Mouse (Mus musculus) brown adipose tissue, adult 24 weeks (tissue): Measurements from ENCODE around the gene Scgb2b11. TPM values are rescaled to one million over a fixed set of nuclear protein-coding genes. Genes with fewer than 3 reads are reported as not detected.
"Not testable (repeated sequence)": the region's sequence is repeated elsewhere in the genome, so short reads cannot be mapped to it uniquely, and the experiment has no call there.

Experiments
- H3K27ac ChIP-seq: fragments of 200-500 bp; replicated peaks from 2 replicates; pipeline ENCODE4 v1.5.1; 2012; ENCODE audit warnings: low read depth, mild to moderate bottlenecking, low read length
- H3K4me1 ChIP-seq: fragments of 200-500 bp; 2 replicates; pipeline ENCODE4 v1.6.1; 2012; ENCODE audit warnings: low read length, mixed read lengths; ENCODE audit not compliant: control insufficient read depth, insufficient read depth, insufficient read length
- H3K4me3 ChIP-seq: fragments of 200-500 bp; 2 replicates; pipeline ENCODE4 v1.5.1; 2012; ENCODE audit warnings: low read depth, mild to moderate bottlenecking, low read length, moderate library complexity; ENCODE audit not compliant: insufficient read depth
- polyA plus RNA-seq: library from polyadenylated mRNA; stranded (reverse); fragments of >200 nt; gene quantifications from 2 replicates; pipeline ENCODE4 v1.2.4, GENCODE M21; 2012; ENCODE audit not compliant: missing spikeins, insufficient read depth, insufficient read length

Gene Scgb2b11
- polyA plus RNA-seq, result not detected in 2 replicates

DNA sequence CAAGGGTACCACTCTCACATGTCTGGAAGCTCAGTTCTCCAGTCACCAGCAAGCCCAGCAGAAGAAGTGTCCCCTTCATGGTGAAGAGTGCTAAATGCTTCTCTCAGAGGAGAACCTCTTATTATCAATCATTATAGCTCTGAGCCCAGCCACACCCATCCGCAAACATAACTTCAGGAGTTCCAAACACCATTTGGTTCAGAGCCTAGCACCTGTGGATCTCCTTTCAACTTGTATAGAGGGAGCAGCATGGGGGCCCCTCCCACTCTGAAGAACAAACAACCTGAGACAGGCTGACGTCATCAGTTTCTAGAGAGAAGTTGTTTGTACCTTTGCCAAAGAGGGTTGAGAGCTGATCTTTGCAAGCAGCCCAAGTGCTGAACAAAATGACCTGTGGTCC, at the start of gene Scgb2b11:
TSS of gene Scgb2b11 (minus strand) at position 101 of the 400 bp plus-strand sequence.
- H3K27ac ChIP-seq, H3K4me3 ChIP-seq, H3K4me1 ChIP-seq: not testable (repeated sequence)

GRCm38 (mm10) chr7:32222540-32222939, 11.6 kb upstream of the Scgb2b11 start, which contains the start of gene Scgb1b11:
Gene Scgb1b11 (plus strand): TSS chr7:32222840.
- not testable (repeated sequence) for H3K4me3 ChIP-seq, H3K4me1 ChIP-seq, H3K27ac ChIP-seq

Other genes starting within 250 kb of the Scgb2b11 start
- gene Scgb1b10, start 110.3 kb downstream of the Scgb2b11 start, polyA plus RNA-seq, result not detected in 2 replicates
- gene Scgb1b11, start 11.7 kb upstream of the Scgb2b11 start, polyA plus RNA-seq, result not detected in 2 replicates
- not detected in 2 replicates for gene Scgb2b12, start 116.1 kb upstream of the Scgb2b11 start, polyA plus RNA-seq
- not detected in 2 replicates for gene Scgb1b12, start 123.0 kb upstream of the Scgb2b11 start, polyA plus RNA-seq
- gene Scgb1b29, start 230.4 kb upstream of the Scgb2b11 start, polyA plus RNA-seq, result not detected in 2 replicates